Mouse (Mus musculus) lung, postnatal 0 days (tissue): ENCODE data around the gene Mta3. TPM values are rescaled to one million over a fixed set of nuclear protein-coding genes. Genes with fewer than 3 reads are reported as not detected.
"Not testable (repeated sequence)": the region's sequence is repeated elsewhere in the genome, so short reads cannot be mapped to it uniquely, and the experiment has no call there.

Experiments
- ATAC-seq: fragments of 200-750 bp; cut with Nextera tagmentation; 2 replicates; pipeline ENCODE4 v1.8.0; 2017; ENCODE audit warnings: moderate library complexity
- DNase-seq: peaks from one replicate; pipeline ENCODE4 v3.0.0-alpha.2; 2016; ENCODE audit warnings: low spot score
- H3K27ac ChIP-seq: fragments of 300-500 bp; sonication (generic); 2 replicates; pipeline ENCODE4 v1.5.1; 2014; ENCODE audit warnings: antibody characterized with exemption, mild to moderate bottlenecking, low read length, mixed read lengths
- H3K27me3 ChIP-seq: fragments of 300-500 bp; sonication (generic); replicated peaks from 2 replicates; pipeline ENCODE4 v1.6.1; 2014; ENCODE audit warnings: low read length, mixed read lengths; ENCODE audit not compliant: insufficient read depth
- H3K36me3 ChIP-seq: fragments of 300-500 bp; sonication (generic); 2 replicates; pipeline ENCODE4 v1.6.1; 2014; ENCODE audit warnings: low read length, mixed read lengths; ENCODE audit not compliant: insufficient read depth
- H3K4me1 ChIP-seq: fragments of 300-500 bp; sonication (generic); 2 replicates; pipeline ENCODE4 v1.6.1; 2014; ENCODE audit warnings: antibody characterized with exemption, low read depth, low read length, mixed read lengths; ENCODE audit not compliant: insufficient read depth
- H3K4me2 ChIP-seq: fragments of 300-500 bp; sonication (generic); replicated peaks from 2 replicates; pipeline ENCODE4 v1.6.1; 2014; ENCODE audit warnings: low read depth, mild to moderate bottlenecking, low read length, moderate library complexity, mixed read lengths
- H3K4me3 ChIP-seq: fragments of 300-500 bp; sonication (generic); 2 replicates; pipeline ENCODE4 v1.5.1; 2014; ENCODE audit warnings: low read depth, low read length
- H3K9ac ChIP-seq: fragments of 300-500 bp; sonication (generic); replicated peaks from 2 replicates; pipeline ENCODE4 v1.6.1; 2014; ENCODE audit warnings: low read depth, mild to moderate bottlenecking
- H3K9me3 ChIP-seq: fragments of 300-500 bp; sonication (generic); 2 replicates; pipeline ENCODE4 v1.6.1; 2016; ENCODE audit warnings: low read length, mixed read lengths
- CTCF ChIP-seq: IDR thresholded peaks from 2 replicates; pipeline ENCODE4 v1.5.1; 2016; ENCODE audit warnings: antibody characterized with exemption, mild to moderate bottlenecking
- EP300 ChIP-seq: IDR thresholded peaks from 2 replicates; pipeline ENCODE4 v1.6.1; 2016; ENCODE audit warnings: antibody characterized with exemption, mild to moderate bottlenecking, control low read depth
- WGBS: fragments of 180-500 bp; shearing (Covaris S2); extraction: QIAGEN DNeasy Blood & Tissue Kit; methylation state at CpG from one replicate; pipeline ENCODE4 v1.1.7; 2014; 5-methylcytosine and 5-hydroxymethylcytosine counted together
- polyA plus RNA-seq: library from polyadenylated mRNA; unstranded; fragments of >200 nt; fragmentation: Nextera tagmentation; extraction: Ambion mirVana; gene quantifications from 2 replicates; pipeline ENCODE4 v1.2.1, GENCODE M21; 2015

Mta3 gene
- polyA plus RNA-seq, 1 experiment from 2014 or later = 32.0 TPM

DNA sequence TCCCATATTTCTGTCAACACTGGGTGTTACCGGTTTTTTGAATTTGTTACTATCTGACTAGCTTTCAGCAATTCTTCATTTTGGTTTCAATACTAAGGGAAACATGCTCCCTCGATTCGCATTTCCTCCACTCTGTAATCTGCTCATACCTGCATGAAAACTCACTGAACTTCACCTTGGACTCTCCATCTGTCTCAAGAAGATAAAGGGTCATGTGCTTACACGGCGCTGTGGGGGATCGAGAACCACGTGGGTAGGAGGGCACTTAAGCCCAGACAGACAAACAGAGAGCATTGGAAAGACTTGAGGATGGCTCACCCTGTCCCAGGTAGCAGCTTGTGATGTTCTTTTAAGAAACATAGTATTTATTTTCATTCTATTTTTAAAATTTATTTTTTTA, 152.4 kb downstream of the Mta3 start:
- H3K27ac ChIP-seq = no peak overlapping the region
- H3K9ac ChIP-seq = no peak overlapping the region
- H3K36me3 ChIP-seq = no peaks in the 10 kb centered on the region
- H3K4me3 ChIP-seq = no peak overlapping the region
- 75% methylated on average over 7 of the region's 7 CpGs for WGBS
- H3K9me3 ChIP-seq = no peaks in the 10 kb centered on the region
- no peak overlapping the region for H3K4me2 ChIP-seq
- no peaks in the 10 kb centered on the region for H3K27me3 ChIP-seq
- H3K4me1 ChIP-seq = no peaks in the 10 kb centered on the region
- TF ChIP-seq CTCF = no peak
- TF ChIP-seq EP300 = no peak
- ATAC-seq = no peak
- no peak for DNase-seq

DNA sequence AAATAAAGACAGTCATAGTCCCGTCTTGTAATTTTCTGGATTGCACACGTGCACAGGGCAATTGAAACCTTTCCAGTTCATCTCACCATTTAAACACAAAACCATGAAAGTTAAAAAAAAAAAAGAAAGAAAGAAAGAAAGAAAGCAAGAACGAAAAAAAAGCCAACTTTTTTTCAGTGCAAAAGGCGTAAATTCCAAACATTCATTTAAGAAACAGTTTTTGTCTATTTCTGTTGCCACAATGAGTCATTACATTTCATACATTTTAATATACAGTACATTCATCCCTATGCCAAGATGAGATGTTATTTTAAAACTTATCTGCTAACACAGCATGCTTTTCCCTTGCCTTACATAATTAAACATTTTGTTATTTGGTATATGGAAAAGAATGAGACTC, 153.7 kb downstream of the Mta3 start:
- no peak for DNase-seq
- no peak overlapping the region for H3K9ac ChIP-seq
- ATAC-seq = no peak
- no peaks in the 10 kb centered on the region for H3K4me1 ChIP-seq
- WGBS = 76% methylated on average over 4 of the region's 4 CpGs
- H3K27me3 ChIP-seq = no peaks in the 10 kb centered on the region
- H3K9me3 ChIP-seq = no peaks in the 10 kb centered on the region
- no peak overlapping the region for H3K4me2 ChIP-seq
- TF ChIP-seq EP300 (no peak), CTCF (no peak)
- no peaks in the 10 kb centered on the region for H3K36me3 ChIP-seq
- H3K4me3 ChIP-seq = no peak overlapping the region
- no peak overlapping the region for H3K27ac ChIP-seq

DNA sequence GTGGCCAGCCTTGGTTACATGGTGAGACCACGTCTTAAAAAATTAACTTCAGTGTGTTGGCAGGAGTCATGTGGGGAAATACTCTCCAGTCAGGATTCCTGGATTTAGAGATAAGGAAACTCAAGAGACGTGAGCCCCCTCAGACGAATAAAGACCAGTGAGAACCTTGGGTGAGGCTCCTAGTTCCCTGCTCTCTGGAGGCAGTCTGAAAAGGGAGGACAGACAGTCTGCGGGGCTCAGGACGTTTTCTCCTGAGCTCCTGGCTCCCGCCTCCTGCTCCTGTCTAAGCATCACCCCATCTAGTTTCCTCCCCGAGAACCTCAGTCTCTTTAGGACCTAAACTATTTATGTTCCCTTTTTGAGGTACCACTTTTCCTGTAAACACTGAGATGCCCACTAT, 154.3 kb downstream of the Mta3 start:
- no peaks in the 10 kb centered on the region for H3K27me3 ChIP-seq
- no peak overlapping the region for H3K9ac ChIP-seq
- no peak overlapping the region for H3K27ac ChIP-seq
- H3K36me3 ChIP-seq = no peaks in the 10 kb centered on the region
- no peaks in the 10 kb centered on the region for H3K9me3 ChIP-seq
- WGBS = 71% methylated on average over 7 of the region's 7 CpGs
- DNase-seq = no peak
- no peak for ATAC-seq
- TF ChIP-seq EP300 (no peak), CTCF (no peak)
- no peak overlapping the region for H3K4me2 ChIP-seq
- no peaks in the 10 kb centered on the region for H3K4me1 ChIP-seq
- no peak overlapping the region for H3K4me3 ChIP-seq

DNA sequence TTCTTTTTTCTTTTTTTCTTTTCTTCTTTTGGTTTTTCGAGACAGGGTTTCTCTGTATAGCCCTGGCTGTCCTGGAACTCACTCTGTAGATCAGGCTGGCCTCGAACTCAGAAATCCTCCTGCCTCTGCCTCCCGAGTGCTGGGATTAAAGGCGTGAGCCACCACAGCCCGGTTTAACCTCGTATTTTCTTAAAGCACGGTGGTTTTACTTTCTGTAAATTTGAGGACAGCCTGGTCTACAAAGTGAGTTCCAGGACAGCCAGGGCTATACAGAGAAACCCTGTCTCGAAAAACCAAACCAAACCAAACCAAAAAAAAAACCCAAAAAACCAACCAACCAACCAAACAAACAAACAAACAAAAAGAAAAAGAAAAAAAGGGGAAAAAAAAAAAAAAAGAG, 155.0 kb downstream of the Mta3 start:
- not testable (repeated sequence) for H3K36me3 ChIP-seq, H3K27ac ChIP-seq, H3K4me1 ChIP-seq, H3K27me3 ChIP-seq, H3K9ac ChIP-seq, ATAC-seq, DNase-seq, H3K9me3 ChIP-seq
- peak overlapping the region; percentile 75 for H3K4me3 ChIP-seq
- peak overlapping the region; percentile 78; the same call in 1 of the 2 replicates for H3K4me2 ChIP-seq
- WGBS = 71% methylated on average over 8 of the region's 8 CpGs

DNA sequence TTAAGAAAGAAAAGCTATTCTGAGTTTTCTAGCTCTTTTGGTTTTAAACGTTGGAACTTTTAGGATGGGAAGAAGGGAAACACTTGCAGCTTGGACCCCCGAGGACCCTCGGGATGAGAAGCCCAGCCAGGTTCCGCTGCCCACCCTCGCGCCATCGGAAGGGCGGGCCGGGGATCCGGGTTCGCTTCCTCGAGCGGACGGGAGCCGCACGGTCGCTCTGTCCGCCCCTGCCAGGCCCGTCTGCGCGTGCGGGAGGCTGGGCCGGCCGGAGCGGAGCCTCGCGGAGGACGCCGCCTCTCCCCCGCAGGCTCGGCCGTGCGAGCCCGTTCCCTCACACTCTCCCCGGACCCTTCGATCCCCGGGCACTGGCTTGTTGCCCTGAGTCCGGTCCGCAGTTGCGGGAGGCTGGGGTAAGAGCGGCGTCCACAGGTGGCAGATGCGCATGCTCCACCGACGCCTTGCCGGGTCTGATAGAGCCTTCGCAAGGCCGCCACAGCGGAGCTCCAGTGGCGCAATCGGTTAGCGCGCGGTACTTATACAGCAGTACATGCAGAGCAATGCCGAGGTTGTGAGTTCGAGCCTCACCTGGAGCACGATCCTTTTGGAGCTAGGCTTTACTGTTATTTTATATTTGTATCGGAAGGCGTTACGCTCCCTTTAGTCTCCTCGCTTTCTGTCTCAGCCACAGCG, 155.6 kb downstream of the Mta3 start:
- Histone ChIP-seq H3K4me1 (no peaks in the 10 kb centered on the region), H3K36me3 (no peaks in the 10 kb centered on the region), H3K4me3 (peak overlapping the region; percentile 75), H3K4me2 (peak overlapping the region; percentile 78), H3K27ac (peak overlapping the region; percentile 86), H3K9me3 (no peaks in the 10 kb centered on the region), H3K27me3 (no peaks in the 10 kb centered on the region), H3K9ac (peak overlapping the region; percentile 72)
- under 1% methylated on average over 62 of the region's 62 CpGs for WGBS
- ATAC-seq (peak; percentile 95), DNase-seq (peak; percentile 89)
- TF ChIP-seq CTCF = no peak
- no peak for TF ChIP-seq EP300

DNA sequence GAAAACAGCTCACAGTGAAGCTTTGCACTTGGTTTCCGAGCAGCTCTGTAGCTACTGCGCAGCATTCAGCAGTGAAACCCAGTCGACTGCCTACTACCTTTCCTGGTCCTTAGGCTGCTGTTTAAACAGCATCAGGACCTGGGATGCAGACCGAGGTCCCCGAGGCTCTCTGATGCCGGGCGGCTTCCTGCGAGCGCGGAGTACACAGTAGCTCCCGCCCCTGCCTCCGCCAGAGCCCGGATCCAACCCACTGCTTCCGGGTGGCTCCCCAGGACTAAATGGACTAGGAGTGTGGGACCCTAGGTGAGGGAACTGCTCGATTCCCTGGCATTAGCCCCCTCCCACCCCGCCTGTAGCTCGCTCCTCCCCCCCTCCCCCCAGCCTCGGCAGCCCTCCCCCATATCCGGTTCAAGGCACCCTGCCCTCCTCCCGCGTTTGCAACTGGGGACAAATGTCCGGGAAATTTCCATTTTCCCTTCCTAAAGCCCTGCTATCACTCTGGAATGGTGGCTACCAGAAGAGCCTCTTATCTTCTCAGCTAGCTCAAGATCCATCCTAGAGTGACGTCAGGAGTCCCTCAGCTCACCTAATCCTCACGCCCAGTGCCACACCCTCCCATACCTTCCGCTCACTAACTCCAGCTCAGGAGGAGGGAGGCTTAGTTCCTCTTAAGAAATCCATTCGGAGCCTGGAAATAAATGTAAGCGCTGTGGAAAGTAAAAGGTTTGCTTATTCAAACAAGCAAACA, 156.3 kb downstream of the Mta3 start:
- Histone ChIP-seq H3K9ac (peak overlapping the region; percentile 72), H3K9me3 (no peaks in the 10 kb centered on the region), H3K4me3 (peak overlapping the region; percentile 75), H3K4me2 (peak overlapping the region; percentile 78), H3K36me3 (no peaks in the 10 kb centered on the region), H3K27me3 (no peaks in the 10 kb centered on the region), H3K4me1 (no peaks in the 10 kb centered on the region), H3K27ac (peak overlapping the region; percentile 86)
- TF ChIP-seq EP300 = no peak
- TF ChIP-seq CTCF = no peak
- WGBS = under 1% methylated on average over 27 of the region's 27 CpGs
- ATAC-seq = peak; percentile 63
- peak; percentile 80 for DNase-seq
